Mouse (Mus musculus): ENCODE data around the gene S100a11. TPM values are rescaled to one million over a fixed set of nuclear protein-coding genes. Genes with fewer than 3 reads are reported as not detected.
A peak's percentile ranks its signal among the peaks of the same experiment; 100 is the strongest.
"Not testable (repeated sequence)": the region's sequence is repeated elsewhere in the genome, so short reads cannot be mapped to it uniquely, and the experiment has no call there.

The S100a11 gene
- polyA plus RNA-seq, 1 experiment from 2014 or later, result 1,735 TPM

DNA sequence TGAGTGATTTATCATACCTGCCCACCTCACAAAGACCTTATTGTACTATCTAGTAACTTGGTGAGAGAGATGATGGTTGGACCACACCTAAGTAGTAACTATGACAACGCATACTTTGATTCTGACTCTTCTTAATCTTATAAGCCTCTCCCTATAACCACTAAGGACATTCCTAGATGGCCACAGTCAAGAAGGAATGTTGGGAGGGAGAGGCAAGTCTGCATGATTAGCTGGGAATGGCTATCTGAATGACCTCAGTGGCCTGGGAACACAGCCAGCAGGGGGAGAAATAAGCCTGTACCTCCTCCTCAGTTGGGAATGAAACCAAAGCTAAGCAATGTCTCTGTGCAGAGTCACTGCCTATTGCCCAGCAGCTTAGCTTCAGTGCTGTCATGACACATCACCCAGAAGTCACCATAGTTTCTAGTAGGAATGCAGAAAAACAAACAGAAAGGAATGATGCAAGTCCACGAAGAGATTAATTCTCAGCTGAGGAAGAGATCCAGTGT is 16.8 kb downstream of the S100a11 start:
- Histone ChIP-seq H3K4me1 (ENCODE audit: control insufficient read depth, insufficient read depth, low read length) (no peaks in the 10 kb centered on the region), H3K36me3 (ENCODE audit: control insufficient read depth, insufficient read depth, low read length) (no peaks in the 10 kb centered on the region), H3K27ac (replicated peaks; ENCODE audit: low read depth, low read length) (no peak overlapping the region), H3K27me3 (replicated peaks; ENCODE audit: control insufficient read depth, insufficient read depth, low read length) (no peaks in the 10 kb centered on the region), H3K9me3 (ENCODE audit: control insufficient read depth, low read length) (peaks cover 5% of the 10 kb centered on the region; the same call in 1 of the 2 replicates), H3K9ac (ENCODE audit: low read depth, low read length) (no peak overlapping the region), H3K4me2 (ENCODE audit: low read depth, low read length) (no peak overlapping the region), H3K4me3 (ENCODE audit: low read depth, low read length) (no peak overlapping the region)
- DNase-seq (ENCODE audit: low spot score), result peak; percentile 17
- no peak for ATAC-seq (ENCODE audit: low read depth)
- 73% methylated on average over 2 of the region's 2 CpGs for WGBS

DNA sequence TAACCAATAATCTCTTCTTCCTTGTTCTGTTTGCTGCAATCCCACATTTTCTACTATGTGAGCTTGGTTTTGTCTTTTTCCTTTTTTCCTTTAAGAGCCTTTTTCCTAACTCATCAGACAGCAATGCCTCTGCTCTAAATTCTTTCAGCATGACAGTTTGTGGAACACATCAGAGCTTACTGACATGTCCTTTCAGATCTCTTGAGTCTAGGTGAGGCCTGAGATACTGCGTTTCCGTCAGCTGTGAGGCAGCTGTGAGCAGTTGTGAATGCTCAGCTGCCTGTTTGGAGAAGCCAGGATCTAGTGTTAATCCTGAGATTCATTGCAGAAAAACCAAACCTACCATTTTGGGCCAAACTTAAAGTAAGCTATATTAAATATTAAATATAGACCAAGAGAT is 18.2 kb downstream of the S100a11 start:
- no peak overlapping the region for H3K27ac ChIP-seq (replicated peaks; ENCODE audit: low read depth, low read length)
- H3K9me3 ChIP-seq (ENCODE audit: control insufficient read depth, low read length), result no peaks in the 10 kb centered on the region
- no peak overlapping the region for H3K9ac ChIP-seq (ENCODE audit: low read depth, low read length)
- ATAC-seq (ENCODE audit: low read depth) (no peak), DNase-seq (ENCODE audit: low spot score) (peak; percentile 51)
- 46% methylated on average over 2 of the region's 2 CpGs for WGBS
- H3K4me2 ChIP-seq (ENCODE audit: low read depth, low read length), result no peak overlapping the region
- no peaks in the 10 kb centered on the region for H3K4me1 ChIP-seq (ENCODE audit: control insufficient read depth, insufficient read depth, low read length)
- no peaks in the 10 kb centered on the region for H3K36me3 ChIP-seq (ENCODE audit: control insufficient read depth, insufficient read depth, low read length)
- no peaks in the 10 kb centered on the region for H3K27me3 ChIP-seq (replicated peaks; ENCODE audit: control insufficient read depth, insufficient read depth, low read length)
- H3K4me3 ChIP-seq (ENCODE audit: low read depth, low read length), result no peak overlapping the region

DNA sequence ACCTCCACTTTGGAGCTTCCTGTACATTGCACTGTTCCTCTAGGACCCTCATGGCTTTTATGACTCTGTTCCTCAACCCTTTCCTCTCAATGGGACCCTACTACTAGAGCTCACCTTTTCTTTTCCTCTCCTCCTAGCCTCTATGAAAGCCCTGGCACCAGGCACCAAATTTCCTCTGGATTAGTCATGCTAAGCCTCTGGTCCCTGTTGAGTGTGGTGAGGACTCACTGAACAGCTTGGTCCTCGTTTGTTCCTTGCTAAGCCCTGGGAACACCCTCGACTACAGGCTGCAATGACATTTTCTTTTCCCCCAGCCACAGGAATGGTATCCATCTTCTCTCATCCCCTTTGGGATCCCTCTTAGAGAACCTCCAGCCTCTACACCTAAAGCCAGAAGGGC is 21.2 kb downstream of the S100a11 start:
- Histone ChIP-seq H3K9ac (ENCODE audit: low read depth, low read length) (no peak overlapping the region), H3K4me1 (ENCODE audit: control insufficient read depth, insufficient read depth, low read length) (no peaks in the 10 kb centered on the region), H3K9me3 (ENCODE audit: control insufficient read depth, low read length) (no peaks in the 10 kb centered on the region), H3K4me3 (ENCODE audit: low read depth, low read length) (no peak overlapping the region), H3K27ac (replicated peaks; ENCODE audit: low read depth, low read length) (no peak overlapping the region), H3K36me3 (ENCODE audit: control insufficient read depth, insufficient read depth, low read length) (no peaks in the 10 kb centered on the region), H3K4me2 (ENCODE audit: low read depth, low read length) (no peak overlapping the region), H3K27me3 (replicated peaks; ENCODE audit: control insufficient read depth, insufficient read depth, low read length) (no peaks in the 10 kb centered on the region)
- ATAC-seq (ENCODE audit: low read depth) (no peak), DNase-seq (ENCODE audit: low spot score) (no peak)
- 73% methylated on average over 2 of the region's 2 CpGs for WGBS

DNA sequence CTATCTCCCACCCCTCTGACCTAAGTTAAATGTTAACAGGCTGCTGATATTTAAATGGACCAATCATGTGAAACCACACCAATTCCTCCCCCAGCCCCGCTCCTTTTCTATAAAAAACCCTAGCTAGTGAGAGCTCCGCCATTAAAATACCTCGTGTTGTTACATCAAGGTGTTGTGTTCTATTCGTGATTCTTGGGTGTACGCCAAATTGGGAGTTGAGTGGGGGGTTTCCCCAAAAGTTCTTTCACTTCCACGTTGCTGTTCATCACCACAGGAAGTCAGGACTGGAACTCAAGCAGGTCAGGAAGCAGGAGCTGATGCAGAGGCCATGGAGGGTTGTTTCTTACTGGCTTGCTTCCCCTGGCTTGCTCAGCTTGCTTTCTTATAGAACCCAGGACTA is 23.9 kb downstream of the S100a11 start:
- H3K9ac ChIP-seq (ENCODE audit: low read depth, low read length); H3K27me3 ChIP-seq (replicated peaks; ENCODE audit: control insufficient read depth, insufficient read depth, low read length): not testable (repeated sequence)
- 68% methylated on average over 6 of the region's 6 CpGs for whole genome bisulfite sequencing

DNA sequence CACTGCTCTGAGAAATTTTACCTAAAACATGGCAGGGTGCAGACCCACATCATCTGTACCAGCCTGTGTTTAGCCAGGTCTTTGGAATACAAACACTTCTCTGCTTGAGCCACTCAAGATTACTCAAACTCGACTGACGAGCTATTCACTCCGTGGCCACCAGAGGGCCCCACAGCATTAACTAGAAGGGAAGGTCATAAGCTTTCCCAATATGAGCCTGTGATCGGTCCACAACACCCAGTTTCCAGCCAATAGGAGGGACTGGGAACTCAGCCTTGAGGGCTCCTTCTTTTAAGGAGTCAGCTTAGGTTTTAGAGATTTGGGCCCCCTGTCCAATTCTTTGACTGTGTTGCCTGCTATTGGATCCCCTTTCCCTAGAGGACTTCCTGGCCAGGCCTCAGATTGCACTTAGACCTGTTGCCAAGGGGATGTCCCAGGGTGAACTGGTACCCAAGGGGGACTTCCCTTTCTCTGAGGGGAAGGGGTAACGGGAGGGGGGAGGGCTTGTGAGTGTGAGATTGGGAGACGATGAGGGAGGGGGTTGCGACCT is 26.9 kb downstream of the S100a11 start:
- Histone ChIP-seq H3K4me3 (ENCODE audit: low read depth, low read length) (no peak overlapping the region), H3K4me2 (ENCODE audit: low read depth, low read length) (no peak overlapping the region), H3K36me3 (ENCODE audit: control insufficient read depth, insufficient read depth, low read length) (no peaks in the 10 kb centered on the region), H3K27me3 (replicated peaks; ENCODE audit: control insufficient read depth, insufficient read depth, low read length) (no peaks in the 10 kb centered on the region), H3K4me1 (ENCODE audit: control insufficient read depth, insufficient read depth, low read length) (peaks cover 4% of the 10 kb centered on the region; the same call in 1 of the 2 replicates), H3K9me3 (ENCODE audit: control insufficient read depth, low read length) (no peaks in the 10 kb centered on the region), H3K9ac (ENCODE audit: low read depth, low read length) (no peak overlapping the region), H3K27ac (replicated peaks; ENCODE audit: low read depth, low read length) (no peak overlapping the region)
- ATAC-seq (ENCODE audit: low read depth), result peak; percentile 53; the same call in 1 of the 2 replicates
- 25% methylated on average over 7 of the region's 7 CpGs for WGBS
- peak; percentile 84 for DNase-seq (ENCODE audit: low spot score)

More for the DNA sequence above, 23.9 kb downstream of the S100a11 start:
- H3K4me1 ChIP-seq (ENCODE audit: control insufficient read depth, insufficient read depth, low read length); ATAC-seq (ENCODE audit: low read depth); DNase-seq (ENCODE audit: low spot score); H3K27ac ChIP-seq (replicated peaks; ENCODE audit: low read depth, low read length); H3K9me3 ChIP-seq (ENCODE audit: control insufficient read depth, low read length); H3K4me2 ChIP-seq (ENCODE audit: low read depth, low read length); H3K4me3 ChIP-seq (ENCODE audit: low read depth, low read length); H3K36me3 ChIP-seq (ENCODE audit: control insufficient read depth, insufficient read depth, low read length): not testable (repeated sequence)

DNA sequence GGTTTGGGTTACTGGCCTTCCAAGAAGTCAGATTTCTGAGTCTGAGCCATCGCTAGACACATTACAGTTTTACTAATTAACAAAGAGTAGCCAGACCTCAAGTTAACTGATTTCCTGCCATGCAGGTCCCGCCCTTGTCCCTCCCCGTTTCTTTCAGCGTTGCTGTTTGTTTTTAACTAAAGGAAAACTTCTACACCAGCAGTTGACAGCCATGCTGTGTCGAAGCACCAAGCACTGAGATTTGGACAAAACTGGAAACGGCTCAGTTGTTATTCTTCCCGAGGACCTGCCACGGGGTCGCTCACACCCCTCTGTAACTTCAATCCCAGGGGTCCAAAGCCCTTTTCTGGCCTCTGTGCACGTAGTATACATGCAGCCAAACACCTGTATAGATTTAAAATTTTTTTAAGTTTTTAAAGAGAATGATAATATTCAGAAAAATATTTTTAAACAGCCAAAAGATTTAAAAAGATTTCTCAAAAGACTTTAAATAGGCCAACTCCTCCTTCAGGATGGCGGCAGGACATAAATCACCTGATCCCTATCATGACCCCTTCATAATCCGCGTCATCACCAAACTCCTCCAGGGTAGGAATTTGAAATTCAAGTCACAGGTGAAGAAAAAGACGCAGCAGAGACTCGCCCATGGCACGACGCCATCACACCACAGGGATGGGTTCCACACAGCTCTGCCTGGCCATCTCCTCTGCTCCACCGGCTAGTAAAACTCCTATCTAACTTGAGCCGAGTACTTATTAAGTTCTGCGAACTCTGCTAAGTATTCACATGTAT is 27.7 kb downstream of the S100a11 start:
- H3K9me3 ChIP-seq (ENCODE audit: control insufficient read depth, low read length), result no peaks in the 10 kb centered on the region
- peaks cover 8% of the 10 kb centered on the region; the same call in 1 of the 2 replicates for H3K4me1 ChIP-seq (ENCODE audit: control insufficient read depth, insufficient read depth, low read length)
- H3K27me3 ChIP-seq (replicated peaks; ENCODE audit: control insufficient read depth, insufficient read depth, low read length), result no peaks in the 10 kb centered on the region
- DNase-seq (ENCODE audit: low spot score) (no peak), ATAC-seq (ENCODE audit: low read depth) (no peak)
- WGBS, result 66% methylated on average over 20 of the region's 20 CpGs
- H3K4me2 ChIP-seq (ENCODE audit: low read depth, low read length), result no peak overlapping the region
- H3K27ac ChIP-seq (replicated peaks; ENCODE audit: low read depth, low read length), result no peak overlapping the region
- H3K9ac ChIP-seq (ENCODE audit: low read depth, low read length), result no peak overlapping the region
- no peak overlapping the region for H3K4me3 ChIP-seq (ENCODE audit: low read depth, low read length)
- H3K36me3 ChIP-seq (ENCODE audit: control insufficient read depth, insufficient read depth, low read length), result no peaks in the 10 kb centered on the region

DNA sequence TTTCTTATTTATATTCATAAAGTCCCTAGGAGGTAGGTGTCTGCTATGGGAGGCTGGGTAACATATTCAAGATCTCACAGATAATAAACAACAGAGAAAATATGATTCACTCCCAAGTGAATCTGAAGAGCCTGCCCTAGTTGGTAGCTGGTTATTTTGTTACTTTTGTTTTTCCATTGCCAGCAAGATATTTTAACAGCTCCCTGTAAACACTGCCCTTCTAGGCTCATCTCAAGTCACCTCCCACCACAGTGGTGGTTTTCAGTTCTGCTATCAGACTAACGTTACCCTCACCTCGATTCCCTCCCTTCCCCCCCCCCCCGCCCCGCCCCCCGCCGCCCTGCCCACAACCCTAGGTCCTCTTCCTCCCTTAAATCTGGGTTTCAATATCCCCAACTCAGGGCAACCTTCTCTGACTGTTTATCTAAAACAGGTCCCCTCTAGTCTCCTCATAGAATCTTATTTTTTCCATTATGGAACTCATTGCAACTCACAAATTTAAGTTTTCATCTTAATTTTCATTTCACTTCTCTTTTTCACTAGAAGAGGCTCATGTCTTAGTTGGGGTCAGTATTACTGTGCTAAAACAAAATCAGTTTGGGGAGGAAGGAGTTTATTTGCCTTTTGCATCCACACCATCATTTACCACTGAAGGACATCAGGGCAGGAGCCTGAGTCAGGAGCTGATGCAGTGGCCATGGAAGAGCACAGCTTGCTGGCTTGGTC is 28.4 kb downstream of the S100a11 start:
- Histone ChIP-seq H3K9ac (ENCODE audit: low read depth, low read length) (no peak overlapping the region), H3K4me2 (ENCODE audit: low read depth, low read length) (no peak overlapping the region), H3K4me3 (ENCODE audit: low read depth, low read length) (no peak overlapping the region), H3K27ac (replicated peaks; ENCODE audit: low read depth, low read length) (no peak overlapping the region), H3K9me3 (ENCODE audit: control insufficient read depth, low read length) (no peaks in the 10 kb centered on the region), H3K36me3 (ENCODE audit: control insufficient read depth, insufficient read depth, low read length) (no peaks in the 10 kb centered on the region), H3K4me1 (ENCODE audit: control insufficient read depth, insufficient read depth, low read length) (peaks cover 14% of the 10 kb centered on the region), H3K27me3 (replicated peaks; ENCODE audit: control insufficient read depth, insufficient read depth, low read length) (no peaks in the 10 kb centered on the region)
- ATAC-seq (ENCODE audit: low read depth) (no peak), DNase-seq (ENCODE audit: low spot score) (no peak)
- WGBS, result 68% methylated on average over 6 of the region's 6 CpGs

DNA sequence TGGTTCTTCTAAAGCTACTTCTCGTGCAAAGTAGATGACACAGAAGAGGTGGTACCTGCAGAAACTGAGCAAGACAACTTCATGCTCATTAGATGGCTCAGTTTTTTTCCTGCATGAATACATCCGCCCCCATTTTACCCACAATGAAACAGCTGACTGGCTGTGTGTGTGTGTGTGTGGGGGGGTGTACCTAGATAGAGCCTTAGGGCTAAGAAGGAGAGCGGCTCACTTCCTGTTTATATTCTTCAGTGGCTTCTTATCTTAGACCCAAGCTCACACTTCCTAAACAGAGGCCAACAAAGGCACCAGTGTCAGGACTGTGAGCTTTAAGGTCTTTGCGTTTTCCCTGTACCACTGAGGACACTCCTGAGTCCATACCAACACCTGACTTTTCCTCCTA is 29.7 kb downstream of the S100a11 start:
- no peak for ATAC-seq (ENCODE audit: low read depth)
- Histone ChIP-seq H3K9ac (ENCODE audit: low read depth, low read length) (no peak overlapping the region), H3K36me3 (ENCODE audit: control insufficient read depth, insufficient read depth, low read length) (no peaks in the 10 kb centered on the region), H3K4me2 (ENCODE audit: low read depth, low read length) (no peak overlapping the region), H3K27me3 (replicated peaks; ENCODE audit: control insufficient read depth, insufficient read depth, low read length) (no peaks in the 10 kb centered on the region), H3K4me1 (ENCODE audit: control insufficient read depth, insufficient read depth, low read length) (peaks cover 23% of the 10 kb centered on the region), H3K9me3 (ENCODE audit: control insufficient read depth, low read length) (no peaks in the 10 kb centered on the region), H3K4me3 (ENCODE audit: low read depth, low read length) (no peak overlapping the region), H3K27ac (replicated peaks; ENCODE audit: low read depth, low read length) (no peak overlapping the region)
- WGBS, result 72% methylated on average over 4 of the region's 4 CpGs
- DNase-seq (ENCODE audit: low spot score), result no peak

All from embryonic facial prominence, embryonic 14.5 days (tissue).